Mouse (Mus musculus) gonadal fat pad, adult 2 months (tissue): ENCODE results near the gene Nlrx1. TPM values are rescaled to one million over a fixed set of nuclear protein-coding genes. Genes with fewer than 3 reads are reported as not detected.

Experiments used
- DNase-seq: peaks from one replicate; pipeline ENCODE4 v3.0.0-alpha.2; 2012; ENCODE audit warnings: low read depth
- polyA plus RNA-seq: library from polyadenylated mRNA; depleted of rRNA; stranded (reverse); fragments of >200 nt; gene quantifications from 2 replicates; pipeline ENCODE4 v1.2.3, GENCODE M21; 2012

Gene Nlrx1
- polyA plus RNA-seq, 1 experiment = 22.9 TPM

- no peak for DNase-seq
Measured at GRCm38 (mm10) chr9:44269077-44269476, 678 bp upstream of the Nlrx1 start.

- no peak for DNase-seq
Measured at GRCm38 (mm10) chr9:44268027-44268360, 405 bp downstream of the Nlrx1 start.

GRCm38 (mm10) chr9:44267319-44268026 is 926 bp downstream of the Nlrx1 start:
- DNase-seq = no peak

- DNase-seq = no peak
Measured at GRCm38 (mm10) chr9:44266478-44267226, 1.7 kb downstream of the Nlrx1 start.

GRCm38 (mm10) chr9:44261388-44261787 is 7.0 kb downstream of the Nlrx1 start:
- DNase-seq = no peak

- DNase-seq = no peak
Measured at GRCm38 (mm10) chr9:44259014-44259413, 9.4 kb downstream of the Nlrx1 start.

- DNase-seq = no peak
Measured at GRCm38 (mm10) chr9:44256213-44256612, 12.2 kb downstream of the Nlrx1 start.

- DNase-seq = no peak
Measured at GRCm38 (mm10) chr9:44255136-44255521, 13.3 kb downstream of the Nlrx1 start.

GRCm38 (mm10) chr9:44254508-44255135 is 13.8 kb downstream of the Nlrx1 start:
- no peak for DNase-seq

- DNase-seq = no peak
Measured at GRCm38 (mm10) chr9:44253441-44253840, 15.0 kb downstream of the Nlrx1 start.

GRCm38 (mm10) chr9:44251314-44251713 is 17.1 kb downstream of the Nlrx1 start, which contains the start of gene Pdzd3:
Gene Pdzd3, minus strand, starts transcription at chr9:44251471.
- no peak for DNase-seq

- DNase-seq = no peak
Measured at GRCm38 (mm10) chr9:44250445-44250844, 18.0 kb downstream of the Nlrx1 start.

GRCm38 (mm10) chr9:44249181-44250146 is 18.9 kb downstream of the Nlrx1 start:
- no peak for DNase-seq

GRCm38 (mm10) chr9:44247907-44248306 is 20.5 kb downstream of the Nlrx1 start:
- DNase-seq = no peak

GRCm38 (mm10) chr9:44243621-44244020 is 24.8 kb downstream of the Nlrx1 start:
- DNase-seq = no peak

- DNase-seq = no peak
Measured at GRCm38 (mm10) chr9:44241418-44241817, 27.0 kb downstream of the Nlrx1 start.

- DNase-seq = no peak
Measured at GRCm38 (mm10) chr9:44240911-44241310, 27.5 kb downstream of the Nlrx1 start.

GRCm38 (mm10) chr9:44240399-44240798 is 28.0 kb downstream of the Nlrx1 start, which contains the start of gene Ccdc153:
Gene Ccdc153, plus strand, starts transcription at chr9:44240676.
- no peak for DNase-seq

GRCm38 (mm10) chr9:44239447-44239846 is 29.0 kb downstream of the Nlrx1 start:
- DNase-seq = no peak

GRCm38 (mm10) chr9:44238501-44239190 is 29.8 kb downstream of the Nlrx1 start:
- no peak for DNase-seq

GRCm38 (mm10) chr9:44237128-44237527 is 31.3 kb downstream of the Nlrx1 start:
- no peak for DNase-seq
